Mouse (Mus musculus) heart, adult 2 months (tissue): ENCODE measurements at regions not wholly inside any gene's neighbourhood (a gene's known extent, or its start where the extent isn't known, plus 50 kb on each side); places are given as distances from the start of the nearest gene placed in this dataset.

Experiments
- DNase-seq, 2 experiments: peaks; one replicate each; pipeline ENCODE4 v3.0.0; 2021
- H3K27ac ChIP-seq: fragments of 200-600 bp; 2 replicates; pipeline ENCODE4 v1.8.1; 2022
- H3K27me3 ChIP-seq: fragments of 200-500 bp; 2 replicates; pipeline ENCODE4 v1.6.1; 2012; ENCODE audit warnings: mild to moderate bottlenecking, low read length, inconsistent platforms, mixed read lengths; ENCODE audit not compliant: control insufficient read depth, insufficient read depth
- H3K36me3 ChIP-seq: fragments of 200-500 bp; 2 replicates; pipeline ENCODE4 v1.6.1; 2012; ENCODE audit warnings: low read length, inconsistent platforms; ENCODE audit not compliant: control insufficient read depth, insufficient read depth
- H3K4me1 ChIP-seq: fragments of 200-500 bp; 2 replicates; pipeline ENCODE4 v1.6.1; 2011; ENCODE audit warnings: low read length; ENCODE audit not compliant: control insufficient read depth, insufficient read depth
- H3K4me3 ChIP-seq: fragments of 200-600 bp; 2 replicates; pipeline ENCODE4 v1.8.1; 2022
- H3K79me2 ChIP-seq: fragments of 200-500 bp; replicated peaks from 2 replicates; pipeline ENCODE4 v1.6.1; 2012; ENCODE audit warnings: mild to moderate bottlenecking, inconsistent platforms, low read length, moderate library complexity, mixed read lengths; ENCODE audit not compliant: control insufficient read depth, insufficient read depth
- H3K9ac ChIP-seq: fragments of 200-500 bp; 2 replicates; pipeline ENCODE4 v1.6.1; 2012; ENCODE audit warnings: low read depth, mild to moderate bottlenecking, control low read depth, inconsistent platforms, low read length, mixed read lengths
- CTCF ChIP-seq: fragments of 200-600 bp; IDR thresholded peaks from 2 replicates; pipeline ENCODE4 v1.8.1; 2022; ENCODE audit warnings: antibody characterized with exemption, mild to moderate bottlenecking, moderate library complexity
- EP300 ChIP-seq: fragments of 200-500 bp; IDR thresholded peaks from 2 replicates; pipeline ENCODE4 v1.6.1; 2011; ENCODE audit warnings: low read depth, low read length, control low read depth; ENCODE audit not compliant: insufficient read depth
- POLR2A ChIP-seq: fragments of 200-500 bp; IDR thresholded peaks from 2 replicates; pipeline ENCODE4 v1.6.1; 2011; ENCODE audit warnings: mild to moderate bottlenecking, low read depth, low read length, control low read depth; ENCODE audit not compliant: insufficient read depth
- WGBS: fragments of 180-500 bp; shearing (Covaris S2); methylation state at CpG from one replicate; pipeline ENCODE4 v1.1.7; 2018; 5-methylcytosine and 5-hydroxymethylcytosine counted together
- intact Hi-C: fragments of 180-260 bp; cut with DNase I; formaldehyde crosslinking; loops from one replicate; pipeline ENCODE4 v1.15.1; 2025

DNA sequence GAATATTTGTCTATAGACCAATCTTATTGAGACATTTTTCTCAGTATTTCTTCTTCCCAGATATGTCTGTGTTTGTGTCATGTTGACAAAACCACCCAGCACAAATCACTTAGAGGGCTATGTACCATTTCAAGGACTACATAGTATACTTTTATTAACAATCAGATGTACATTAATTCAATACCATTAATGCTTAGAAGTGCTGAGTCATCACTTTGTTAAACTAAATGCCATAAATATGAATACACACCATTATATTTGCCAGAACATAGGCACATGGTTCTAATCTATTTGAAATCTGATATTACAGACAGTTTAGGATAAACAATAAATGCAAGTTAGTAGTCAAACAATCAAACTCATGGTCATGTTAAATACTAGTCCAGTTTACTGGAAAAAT is 182.2 kb upstream of the Nfe2l3 start:
- Histone ChIP-seq H3K79me2 (no peaks in the 10 kb centered on the region), H3K4me3 (no peak overlapping the region), H3K36me3 (no peaks in the 10 kb centered on the region), H3K9ac (no peak overlapping the region), H3K4me1 (no peaks in the 10 kb centered on the region), H3K27ac (no peak overlapping the region), H3K27me3 (no peaks in the 10 kb centered on the region)
- TF ChIP-seq EP300 (no peak), CTCF (no peak), POLR2A (no peak)
- DNase-seq, result no peak
- intact Hi-C loops, result no loop called here

GRCm38 (mm10) chr6:51251432-51251831 is 181.0 kb upstream of the Nfe2l3 start:
- no peaks in the 10 kb centered on the region for H3K27me3 ChIP-seq
- intact Hi-C loops, result no loop called here
- DNase-seq, result no peak
- WGBS, result 91% methylated on average over 2 of the region's 2 CpGs
- H3K79me2 ChIP-seq, result no peaks in the 10 kb centered on the region
- H3K4me1 ChIP-seq, result no peaks in the 10 kb centered on the region
- H3K4me3 ChIP-seq, result no peak overlapping the region
- H3K9ac ChIP-seq, result no peak overlapping the region
- no peak overlapping the region for H3K27ac ChIP-seq
- no peak for TF ChIP-seq CTCF
- TF ChIP-seq POLR2A, result no peak
- no peak for TF ChIP-seq EP300
- H3K36me3 ChIP-seq, result no peaks in the 10 kb centered on the region

- Histone ChIP-seq H3K79me2 (no peaks in the 10 kb centered on the region), H3K27ac (no peak overlapping the region), H3K9ac (no peak overlapping the region), H3K4me1 (no peaks in the 10 kb centered on the region), H3K36me3 (no peaks in the 10 kb centered on the region), H3K4me3 (no peak overlapping the region), H3K27me3 (no peaks in the 10 kb centered on the region)
- TF ChIP-seq POLR2A (no peak), CTCF (no peak), EP300 (no peak)
- intact Hi-C loops, result no loop called here
- WGBS, result 82% methylated on average over 3 of the region's 3 CpGs
- no peak for DNase-seq
Observed at GRCm38 (mm10) chr6:51252721-51253120, 179.7 kb upstream of the Nfe2l3 start.

- Histone ChIP-seq H3K36me3 (no peaks in the 10 kb centered on the region), H3K27ac (no peak overlapping the region), H3K4me3 (no peak overlapping the region), H3K4me1 (no peaks in the 10 kb centered on the region), H3K27me3 (no peaks in the 10 kb centered on the region), H3K9ac (no peak overlapping the region), H3K79me2 (no peaks in the 10 kb centered on the region)
- intact Hi-C loops, result no loop called here
- WGBS, result 45% methylated on average over 4 of the region's 4 CpGs
- TF ChIP-seq POLR2A, result no peak
- no peak for TF ChIP-seq CTCF
- no peak for TF ChIP-seq EP300
- no peak for DNase-seq
Observed at GRCm38 (mm10) chr6:51256631-51257030, 175.8 kb upstream of the Nfe2l3 start.

DNA sequence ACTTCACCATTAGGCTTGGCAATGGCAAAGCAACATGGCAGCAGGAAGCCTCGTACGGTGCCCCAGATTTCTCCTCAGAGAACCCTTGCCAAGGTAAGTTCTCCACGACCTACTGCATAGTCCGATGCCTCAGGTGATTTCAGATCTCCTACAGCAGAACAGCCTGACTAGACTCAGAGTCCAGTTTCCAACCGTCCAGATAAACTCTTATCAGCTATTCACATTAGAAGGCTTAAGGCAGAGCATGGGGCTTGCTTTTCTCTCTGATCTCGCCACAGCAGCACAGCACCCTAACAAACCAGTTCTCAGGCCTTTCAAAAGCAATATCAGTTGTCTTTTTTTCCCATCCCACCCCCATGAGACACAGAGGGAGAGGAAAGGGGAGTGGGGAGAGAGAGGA is 174.9 kb upstream of the Nfe2l3 start:
- 62% methylated on average over 6 of the region's 6 CpGs for WGBS
- Histone ChIP-seq H3K36me3 (no peaks in the 10 kb centered on the region), H3K27ac (no peak overlapping the region), H3K27me3 (no peaks in the 10 kb centered on the region), H3K9ac (no peak overlapping the region), H3K79me2 (no peaks in the 10 kb centered on the region), H3K4me1 (no peaks in the 10 kb centered on the region), H3K4me3 (no peak overlapping the region)
- no peak for TF ChIP-seq EP300
- no peak for TF ChIP-seq CTCF
- TF ChIP-seq POLR2A, result no peak
- intact Hi-C loops, result no loop called here
- no peak for DNase-seq

DNA sequence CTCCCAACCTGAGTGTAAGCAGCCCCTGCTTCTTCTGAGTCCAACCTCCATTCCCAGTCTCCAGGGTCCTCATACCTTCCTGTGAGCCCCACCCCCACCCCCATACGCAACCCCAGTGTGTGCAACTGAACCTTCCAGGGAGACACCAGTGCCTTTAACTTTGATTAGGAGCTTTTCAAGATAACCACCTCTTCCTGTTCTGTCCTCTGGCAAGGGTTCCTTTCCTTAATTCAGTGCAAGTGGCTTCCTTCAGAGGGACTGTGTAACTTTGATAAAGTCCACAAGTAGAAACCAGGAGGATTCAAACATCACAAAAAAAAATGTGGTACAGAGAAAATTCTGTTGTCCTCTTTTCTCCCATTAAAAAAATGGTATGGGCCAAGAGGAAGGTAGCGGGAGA is 174.2 kb upstream of the Nfe2l3 start:
- H3K27ac ChIP-seq, result no peak overlapping the region
- H3K4me1 ChIP-seq, result no peaks in the 10 kb centered on the region
- intact Hi-C loops, result no loop called here
- H3K27me3 ChIP-seq, result peaks cover 3% of the 10 kb centered on the region; the same call in 1 of the 2 replicates
- WGBS, result 45% methylated on average over 2 of the region's 2 CpGs
- DNase-seq, result no peak
- no peaks in the 10 kb centered on the region for H3K79me2 ChIP-seq
- no peak overlapping the region for H3K4me3 ChIP-seq
- TF ChIP-seq CTCF (no peak), POLR2A (no peak), EP300 (no peak)
- no peaks in the 10 kb centered on the region for H3K36me3 ChIP-seq
- H3K9ac ChIP-seq, result no peak overlapping the region

DNA sequence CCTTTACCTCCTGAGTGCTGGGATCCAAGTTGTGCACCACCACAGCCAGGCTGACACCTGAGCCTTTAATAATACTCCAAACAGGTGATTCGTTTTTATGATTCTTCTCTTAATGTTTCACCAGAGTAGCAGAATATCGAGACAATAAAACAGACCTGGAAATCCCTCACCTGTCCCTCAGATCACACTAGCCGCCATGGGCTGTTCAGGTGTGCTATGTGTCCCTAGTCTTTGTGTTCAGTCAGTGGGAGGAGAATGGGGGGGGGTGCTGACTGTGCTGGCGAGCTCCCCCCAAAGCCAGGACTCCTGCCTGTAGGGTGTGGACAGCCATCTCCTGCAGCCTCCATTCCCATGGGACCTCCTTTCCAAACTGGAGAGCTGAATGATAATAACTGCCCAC is 168.9 kb upstream of the Nfe2l3 start:
- Histone ChIP-seq H3K27ac (no peak overlapping the region), H3K4me1 (no peaks in the 10 kb centered on the region), H3K27me3 (peaks cover 3% of the 10 kb centered on the region; the same call in 1 of the 2 replicates), H3K36me3 (no peaks in the 10 kb centered on the region), H3K9ac (no peak overlapping the region), H3K4me3 (no peak overlapping the region), H3K79me2 (no peaks in the 10 kb centered on the region)
- DNase-seq, result no peak
- 77% methylated on average over 4 of the region's 4 CpGs for WGBS
- TF ChIP-seq CTCF (no peak), EP300 (no peak), POLR2A (no peak)
- intact Hi-C loops, result no loop called here
